ENCODE assay signal across 11 mouse cellular contexts in genomic region chr2:32547964-32548739, GRCm38 (mm10). TPM values are rescaled to one million over a fixed set of nuclear protein-coding genes. Genes with fewer than 3 reads are reported as not detected.
A peak's percentile ranks its signal among the peaks of the same experiment; 100 is the strongest.
DNase-seq lines count a peak whose midpoint lies in the region; ATAC-seq and TF ChIP-seq lines count a peak whose summit lies in the region.
"Had no signal": no experiment of that assay in that cellular context is flagged by ENCODE, and none has a peak within 500 bp of the region (broad histone marks: within the 10 kb centered on the region; RNA-seq: fewer than 3 reads in every experiment).

No protein-coding gene starts in this region.

- no peaks in the 10 kb centered on the region for H3K27me3 ChIP-seq in kidney, adult 2 months (replicated peaks; ENCODE audit: control insufficient read depth, insufficient read depth, low read length)
- H3K27me3 ChIP-seq in heart, embryonic 16.5 days (ENCODE audit: control insufficient read depth, insufficient read depth, low read length), result no peaks in the 10 kb centered on the region
- no peaks in the 10 kb centered on the region for H3K27me3 ChIP-seq in midbrain, embryonic 14.5 days (ENCODE audit: control insufficient read depth, insufficient read depth, low read length)

- no peak overlapping the region for H3K4me2 ChIP-seq in heart, embryonic 16.5 days (ENCODE audit: low read depth, low read length)
- H3K4me2 ChIP-seq in midbrain, embryonic 14.5 days (ENCODE audit: low read length), result no peak overlapping the region

- 73% methylated on average over 7 of the region's 7 CpGs for WGBS in kidney, adult 2 months
- WGBS in heart, embryonic 16.5 days, result 81% methylated on average over 7 of the region's 7 CpGs
- 94% methylated on average over 7 of the region's 7 CpGs for WGBS in midbrain, embryonic 14.5 days

- H3K4me1 ChIP-seq in kidney, adult 2 months (ENCODE audit: control insufficient read depth, insufficient read depth, low read length), result peaks cover 20% of the 10 kb centered on the region; the same call in 1 of the 2 replicates
- peaks cover 33% of the 10 kb centered on the region for H3K4me1 ChIP-seq in heart, embryonic 16.5 days (ENCODE audit: control insufficient read depth, insufficient read depth, low read length)
- no peaks in the 10 kb centered on the region for H3K4me1 ChIP-seq in midbrain, embryonic 14.5 days (ENCODE audit: control insufficient read depth, insufficient read depth, low read length)

- no peak for TF ChIP-seq CTCF in kidney, adult 2 months (conservative IDR thresholded peaks at IDR 0.05; ENCODE audit: insufficient read depth, insufficient read length, low read depth, low read length)

- DNase-seq in kidney, adult 2 months, result peak; percentile 79
- no peak for DNase-seq in kidney, adult 9 months
- peak; percentile 88 for DNase-seq in adrenal gland, adult 2 months
- DNase-seq in retina, embryonic 14.5 days (ENCODE audit: low spot score), result no peak
- DNase-seq in midbrain, embryonic 14.5 days, result no peak
- no peak for DNase-seq in right cerebral cortex, postnatal 25 days
- DNase-seq: thymus, adult 2 months had no signal

- TF ChIP-seq POLR2A in kidney, adult 2 months (IDR thresholded peaks at IDR 0.05; ENCODE audit: low read depth, low read length), result no peak

- H3K36me3 ChIP-seq in kidney, adult 2 months (ENCODE audit: control insufficient read depth, insufficient read depth, low read length), result no peaks in the 10 kb centered on the region
- H3K36me3 ChIP-seq in heart, embryonic 16.5 days (ENCODE audit: control insufficient read depth, insufficient read depth), result no peaks in the 10 kb centered on the region
- no peaks in the 10 kb centered on the region for H3K36me3 ChIP-seq in midbrain, embryonic 14.5 days (ENCODE audit: control insufficient read depth, insufficient read depth, low read length)

- no peaks in the 10 kb centered on the region for H3K9me3 ChIP-seq in heart, embryonic 16.5 days (replicated peaks; ENCODE audit: control insufficient read depth, low read length)
- no peaks in the 10 kb centered on the region for H3K9me3 ChIP-seq in midbrain, embryonic 14.5 days (ENCODE audit: control insufficient read depth, low read length)
- H3K9me3 ChIP-seq: G1E had no signal

- no peak overlapping the region for H3K27ac ChIP-seq in kidney, adult 2 months (ENCODE audit: insufficient read depth, low read depth, low read length)
- H3K27ac ChIP-seq in heart, embryonic 16.5 days (ENCODE audit: low read length), result peak overlapping the region; percentile 9; the same call in 1 of the 2 replicates
- H3K27ac ChIP-seq in midbrain, embryonic 14.5 days (replicated peaks; ENCODE audit: low read depth, low read length), result no peak overlapping the region

- H3K9ac ChIP-seq in heart, embryonic 16.5 days (ENCODE audit: low read length), result no peak overlapping the region
- no peak overlapping the region for H3K9ac ChIP-seq in midbrain, embryonic 14.5 days (replicated peaks; ENCODE audit: low read length)

- H3K4me3 ChIP-seq in kidney, adult 2 months (ENCODE audit: insufficient read depth, low read depth, low read length), result no peak overlapping the region
- H3K4me3 ChIP-seq in heart, embryonic 16.5 days (ENCODE audit: low read length), result no peak overlapping the region
- no peak overlapping the region for H3K4me3 ChIP-seq in midbrain, embryonic 14.5 days (replicated peaks; ENCODE audit: low read depth, low read length)

- ATAC-seq in heart, embryonic 16.5 days (replicated peaks; ENCODE audit: extremely low read depth, insufficient read depth, low FRiP score), result no peak
- ATAC-seq in megakaryocyte progenitor cell, adult 5-6 weeks (replicated peaks; ENCODE audit: poor library complexity), result peak; percentile 35; the same call in 1 of the 2 replicates
- no peak for ATAC-seq in midbrain, embryonic 14.5 days (ENCODE audit: low FRiP score, low TSS enrichment)

RNA-seq across cellular contexts. Expression of gene Fam102a, which starts 13.0 kb away (rescaled TPM):
- polyA plus RNA-seq in kidney, adult 2 months (2012; rRNA removed), result 39.0 and 40.2 TPM in 2 replicates
- 10 to 100 TPM; 37.1 to 40.8 TPM for total RNA-seq in adrenal gland, adult 2 months (2021)
- polyA plus RNA-seq in adrenal gland, adult 2 months (2012; rRNA removed), result 40.2 and 43.1 TPM in 2 replicates
- 5.8 and 6.6 TPM in 2 replicates for polyA plus RNA-seq in heart, embryonic 16.5 days (2015; fragmentation: Nextera tagmentation; extraction: Ambion mirVana)
- 1.9 and 2.9 TPM in 2 replicates for total RNA-seq in megakaryocyte progenitor cell, adult 5-6 weeks (2015)
- 1.9 and 2.2 TPM in 2 replicates for total RNA-seq in megakaryocyte progenitor cell, adult 5-6 weeks (2017)
- 6.9 and 7.8 TPM in 2 replicates for polyA plus RNA-seq in midbrain, embryonic 14.5 days (2014; fragmentation: Nextera tagmentation; extraction: Ambion mirVana)

RNA-seq across cellular contexts. Expression of gene Dpm2, which starts 22.5 kb away (rescaled TPM):
- 120 and 138 TPM in 2 replicates for polyA plus RNA-seq in kidney, adult 2 months (2012; rRNA removed)
- 10 to 100 TPM; 52.7 to 67.4 TPM for total RNA-seq in adrenal gland, adult 2 months (2021)
- polyA plus RNA-seq in adrenal gland, adult 2 months (2012; rRNA removed), result 160 and 165 TPM in 2 replicates
- 72.1 and 73.0 TPM in 2 replicates for polyA plus RNA-seq in heart, embryonic 16.5 days (2015; fragmentation: Nextera tagmentation; extraction: Ambion mirVana)
- 76.6 and 87.2 TPM in 2 replicates for total RNA-seq in megakaryocyte progenitor cell, adult 5-6 weeks (2015)
- 26.5 and 32.3 TPM in 2 replicates for total RNA-seq in megakaryocyte progenitor cell, adult 5-6 weeks (2017)
- 138 and 165 TPM in 2 replicates for polyA plus RNA-seq in midbrain, embryonic 14.5 days (2014; fragmentation: Nextera tagmentation; extraction: Ambion mirVana)

RNA-seq across cellular contexts. Expression of gene Pip5kl1, which starts 26.4 kb away (rescaled TPM):
- 0.14 TPM in 1 of 2 replicates, not detected in the other for polyA plus RNA-seq in kidney, adult 2 months (2012; rRNA removed)
- under 1 TPM in 1 of 2 experiments, not detected in 1; 0.29 TPM for total RNA-seq in adrenal gland, adult 2 months (2021)
- 0.10 TPM in 1 of 2 replicates, not detected in the other for polyA plus RNA-seq in adrenal gland, adult 2 months (2012; rRNA removed)
- 0.16 and 0.32 TPM in 2 replicates for polyA plus RNA-seq in heart, embryonic 16.5 days (2015; fragmentation: Nextera tagmentation; extraction: Ambion mirVana)
- total RNA-seq in megakaryocyte progenitor cell, adult 5-6 weeks (2015), result not detected in 2 replicates
- not detected in 2 replicates for total RNA-seq in megakaryocyte progenitor cell, adult 5-6 weeks (2017)
- polyA plus RNA-seq in midbrain, embryonic 14.5 days (2014; fragmentation: Nextera tagmentation; extraction: Ambion mirVana), result 7.1 and 11.5 TPM in 2 replicates
- total RNA-seq: hematopoietic stem cell, adult 5-6 weeks had no signal

RNA-seq across cellular contexts. Expression of gene 9430097D07Rik, which starts 27.3 kb away (rescaled TPM):
- polyA plus RNA-seq in kidney, adult 2 months (2012; rRNA removed), result not detected in 2 replicates
- not detected for total RNA-seq in adrenal gland, adult 2 months (2021)
- not detected in 2 replicates for polyA plus RNA-seq in adrenal gland, adult 2 months (2012; rRNA removed)
- not detected in 2 replicates for polyA plus RNA-seq in heart, embryonic 16.5 days (2015; fragmentation: Nextera tagmentation; extraction: Ambion mirVana)
- not detected in 2 replicates for total RNA-seq in megakaryocyte progenitor cell, adult 5-6 weeks (2015)
- total RNA-seq in megakaryocyte progenitor cell, adult 5-6 weeks (2017), result not detected in 2 replicates
- 0.29 and 1.3 TPM in 2 replicates for polyA plus RNA-seq in midbrain, embryonic 14.5 days (2014; fragmentation: Nextera tagmentation; extraction: Ambion mirVana)
- total RNA-seq: hematopoietic stem cell, adult 5-6 weeks had no signal
- polyA plus RNA-seq: G1E; thymus, adult 2 months had no signal

RNA-seq across cellular contexts. Expression of gene St6galnac4, which starts 38.7 kb away (rescaled TPM):
- polyA plus RNA-seq in kidney, adult 2 months (2012; rRNA removed), result 7.0 and 7.2 TPM in 2 replicates
- total RNA-seq in adrenal gland, adult 2 months (2021), result 10 to 100 TPM in 1 of 2 experiments, 1 to 10 TPM in 1; 5.6 to 14.5 TPM
- polyA plus RNA-seq in adrenal gland, adult 2 months (2012; rRNA removed), result 15.4 and 18.5 TPM in 2 replicates
- 40.6 and 40.7 TPM in 2 replicates for polyA plus RNA-seq in heart, embryonic 16.5 days (2015; fragmentation: Nextera tagmentation; extraction: Ambion mirVana)
- 26.2 and 33.1 TPM in 2 replicates for total RNA-seq in megakaryocyte progenitor cell, adult 5-6 weeks (2015)
- 38.7 and 40.4 TPM in 2 replicates for total RNA-seq in megakaryocyte progenitor cell, adult 5-6 weeks (2017)
- 20.1 and 24.8 TPM in 2 replicates for polyA plus RNA-seq in midbrain, embryonic 14.5 days (2014; fragmentation: Nextera tagmentation; extraction: Ambion mirVana)

Comparison
In these comparisons a context has a peak if more than half of its experiments do, and no peak if none do; other contexts are left out.
1. DNase-seq: peak in kidney, adult 2 months (single experiment) and adrenal gland, adult 2 months (single experiment); none in kidney, adult 9 months (single experiment), retina, embryonic 14.5 days (single experiment), midbrain, embryonic 14.5 days (single experiment) and right cerebral cortex, postnatal 25 days (single experiment).